Mouse (Mus musculus): ENCODE measurements around the gene N4bp3.

- TF ChIP-seq POLR2A (IDR thresholded peaks at IDR 0.05; ENCODE audit: extremely low read depth, insufficient read depth, low read length) (no peak), CTCF (IDR thresholded peaks at IDR 0.05; ENCODE audit: low read depth, low read length) (no peak)
Measured at GRCm38 (mm10) chr11:51595459-51596083, 55.1 kb downstream of the N4bp3 start.

Measured in liver, adult 2 months (tissue).